Mouse (Mus musculus): ENCODE measurements around the gene Zbtb20.
"Not testable (repeated sequence)": the region's sequence is repeated elsewhere in the genome, so short reads cannot be mapped to it uniquely, and the experiment has no call there.

Zbtb20 gene

DNA sequence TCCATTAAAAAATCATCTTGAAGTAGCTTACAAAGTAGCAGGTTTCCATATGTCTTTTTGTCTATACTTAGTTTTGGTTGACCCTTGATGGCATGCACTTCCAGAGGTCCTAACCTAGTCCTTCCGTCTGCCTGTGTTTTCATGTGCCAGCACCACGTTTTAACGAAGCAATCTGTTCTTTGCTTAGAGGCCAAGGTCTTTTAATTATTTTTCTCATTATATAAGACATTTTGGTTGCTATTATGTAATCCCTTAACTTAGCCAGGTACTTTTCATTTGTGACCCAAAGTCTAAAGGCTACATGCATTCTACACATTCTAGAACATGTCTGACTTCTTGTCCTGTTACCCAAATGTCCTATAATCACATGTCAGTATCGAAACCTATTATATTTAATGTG lies 35.6 kb downstream of the Zbtb20 start:
- DNase-seq: no peak

DNA sequence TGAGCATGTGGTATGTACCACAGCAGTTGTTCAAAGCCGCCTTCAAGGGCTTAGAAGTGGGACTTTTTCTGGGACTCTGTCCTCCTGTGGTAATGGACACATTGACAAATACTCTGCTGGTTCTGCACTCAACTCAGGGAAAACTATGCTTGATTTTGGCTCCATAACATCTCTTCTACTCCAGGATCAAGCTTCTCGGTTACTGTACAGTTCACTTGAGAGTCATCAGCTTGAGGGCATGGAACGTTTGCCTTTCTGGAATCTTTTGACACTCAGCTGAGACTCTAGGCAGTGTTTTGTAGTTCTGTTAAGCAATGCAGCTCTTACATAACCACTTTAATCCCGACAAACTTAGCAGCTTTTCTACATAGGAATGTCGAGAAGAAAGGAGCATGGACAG lies 36.1 kb downstream of the Zbtb20 start:
- DNase-seq: no peak

GRCm38 (mm10) chr16:42913291-42913690 lies 37.6 kb downstream of the Zbtb20 start:
- no peak for DNase-seq

- peak; percentile 50 for DNase-seq
Observed at GRCm38 (mm10) chr16:42914457-42915085, 38.9 kb downstream of the Zbtb20 start.

DNA sequence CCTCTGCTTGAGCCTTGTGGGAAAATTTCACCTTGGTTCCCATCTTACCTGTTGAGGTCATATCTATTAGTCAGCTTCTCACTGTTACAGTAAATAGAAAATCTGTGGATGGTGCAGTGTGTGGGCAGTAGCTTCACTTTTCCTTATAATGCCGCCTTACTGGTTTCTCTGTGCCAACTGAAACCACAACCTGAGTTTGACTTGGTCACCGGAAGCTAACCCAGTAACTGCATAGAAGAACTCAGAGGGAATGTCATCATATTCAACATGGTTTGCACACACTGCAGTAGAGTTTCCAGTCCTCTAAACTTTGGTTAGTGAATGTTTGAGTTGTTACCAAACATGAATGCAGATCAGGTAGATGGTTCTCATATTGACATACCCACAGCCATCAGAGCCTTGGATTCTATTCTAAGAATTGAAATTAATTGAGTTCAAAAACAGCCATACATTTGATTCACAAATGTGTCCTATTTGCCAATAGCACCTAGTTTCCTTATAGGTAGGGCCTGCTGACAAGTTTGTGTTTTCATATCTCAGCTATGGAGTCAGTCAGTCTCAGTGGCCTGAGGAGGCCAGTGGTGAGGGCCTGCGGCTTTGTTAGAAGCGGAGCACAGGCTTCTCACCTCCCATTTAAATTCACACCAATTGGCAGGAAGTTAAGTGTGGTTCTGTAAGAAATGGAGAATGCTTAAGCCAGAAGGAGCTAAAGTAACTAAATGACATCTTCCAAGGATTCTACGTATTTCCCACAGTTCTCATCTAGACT lies 44.5 kb downstream of the Zbtb20 start:
- no peak for DNase-seq

DNA sequence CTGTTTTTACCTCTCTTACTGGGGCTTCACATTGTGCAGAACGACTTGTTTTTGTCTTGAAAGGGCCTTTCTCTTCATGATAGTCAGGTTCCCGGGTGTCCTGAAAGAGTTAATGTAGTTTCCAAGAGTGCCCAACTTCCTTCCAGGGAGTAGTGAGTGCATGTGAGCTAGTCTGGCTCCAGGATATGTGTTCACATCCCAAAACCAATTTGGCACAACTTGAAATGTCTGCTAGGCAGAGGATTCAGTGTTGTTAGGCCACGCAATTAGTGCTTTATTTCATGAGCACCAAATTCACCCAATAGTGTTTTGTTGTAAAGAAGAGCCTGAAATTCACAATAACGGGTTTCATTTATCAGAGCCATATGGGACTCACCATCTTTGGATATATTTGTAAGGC lies 45.8 kb downstream of the Zbtb20 start:
- no peak for DNase-seq

- no peak for DNase-seq
Observed at GRCm38 (mm10) chr16:42938211-42938610, 62.5 kb downstream of the Zbtb20 start.

DNA sequence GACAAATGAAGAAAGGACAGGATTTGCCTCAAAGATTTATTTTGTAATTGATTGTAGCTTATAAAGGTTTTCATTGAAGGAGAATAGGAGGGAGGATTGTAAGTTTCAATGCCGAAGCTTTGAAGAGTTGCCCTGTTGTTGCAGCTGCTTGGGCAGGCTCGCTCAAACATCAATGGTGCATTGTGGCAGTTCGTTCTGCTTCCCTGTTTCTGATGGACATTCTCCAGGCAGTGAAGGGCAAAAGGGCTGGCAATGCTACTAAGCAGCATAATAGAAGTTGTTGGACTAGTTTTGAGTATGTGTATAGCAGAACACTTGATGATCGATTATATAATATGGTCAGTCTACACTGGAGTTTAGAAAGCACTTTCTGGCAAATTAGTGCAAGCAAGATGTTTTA lies 71.3 kb downstream of the Zbtb20 start:
- no peak for DNase-seq

DNA sequence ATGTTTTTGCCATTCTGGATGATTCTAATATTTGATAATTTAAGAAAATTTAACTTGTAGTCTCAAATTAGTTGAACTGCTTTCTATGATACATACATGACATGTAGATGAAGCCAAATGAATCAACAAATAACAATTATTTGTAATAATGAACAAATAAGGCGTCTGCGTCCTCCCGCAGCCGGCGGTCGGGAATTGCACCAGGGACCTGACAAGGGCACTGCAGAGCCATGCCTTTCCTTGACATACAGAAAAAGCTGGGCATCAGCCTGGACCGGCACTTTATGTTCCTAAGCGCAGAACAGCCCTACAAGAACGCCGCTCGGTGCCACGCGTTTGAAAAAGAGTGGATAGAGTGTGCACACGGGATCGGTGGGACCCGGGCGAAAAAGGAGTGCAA lies 79.7 kb downstream of the Zbtb20 start:
- not testable (repeated sequence) for DNase-seq

DNA sequence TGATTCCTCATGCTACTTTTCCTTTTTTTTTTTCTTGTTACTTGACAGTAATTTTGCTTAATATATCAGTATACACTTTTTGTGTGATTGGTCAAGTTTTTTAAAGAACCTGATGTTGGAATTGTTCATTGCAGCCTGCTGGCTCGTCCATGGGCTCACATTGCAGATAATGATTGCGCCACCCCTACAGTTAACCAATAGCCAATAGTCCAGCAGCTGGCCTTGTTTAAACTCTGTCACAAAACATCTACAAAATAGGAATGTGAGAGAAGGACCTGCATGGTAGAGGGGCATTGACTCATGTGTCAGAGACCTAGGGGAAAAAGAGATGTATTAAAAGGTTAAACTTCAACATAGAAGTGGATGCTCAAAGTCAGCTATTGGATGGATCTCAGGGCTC lies 97.2 kb downstream of the Zbtb20 start:
- DNase-seq: no peak

- DNase-seq: no peak
Observed at GRCm38 (mm10) chr16:42998896-42999295, 123.2 kb downstream of the Zbtb20 start.

- DNase-seq: no peak
Observed at GRCm38 (mm10) chr16:43026351-43026750, 150.7 kb downstream of the Zbtb20 start.

GRCm38 (mm10) chr16:43029243-43029642 lies 153.6 kb downstream of the Zbtb20 start:
- no peak for DNase-seq

GRCm38 (mm10) chr16:43035709-43036108 lies 160.0 kb downstream of the Zbtb20 start:
- no peak for DNase-seq

GRCm38 (mm10) chr16:43036510-43036909 lies 160.8 kb downstream of the Zbtb20 start:
- DNase-seq: no peak

- DNase-seq: no peak
Observed at GRCm38 (mm10) chr16:43037320-43037719, 161.6 kb downstream of the Zbtb20 start.

- no peak for DNase-seq
Observed at GRCm38 (mm10) chr16:43045611-43046010, 169.9 kb downstream of the Zbtb20 start.

DNA sequence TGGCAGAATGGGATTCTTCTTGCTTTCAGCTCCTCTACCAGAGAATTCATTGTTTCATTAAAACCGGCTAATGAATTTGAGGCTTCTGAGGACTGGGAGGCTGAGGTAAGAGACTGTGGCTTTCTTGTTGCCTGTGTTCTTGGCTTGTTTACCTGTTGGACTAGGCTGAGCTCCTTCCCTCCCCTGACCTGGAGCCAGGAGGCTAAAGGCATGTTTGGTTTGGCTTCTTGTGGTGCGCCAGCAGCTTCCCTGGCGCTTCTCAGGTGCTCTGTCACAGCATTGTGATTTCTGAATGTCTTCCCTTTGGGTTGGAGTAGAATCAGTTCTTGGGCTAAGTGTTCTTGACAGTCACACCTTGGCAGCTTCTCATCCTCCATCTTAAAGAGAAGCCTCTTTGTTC lies 171.0 kb downstream of the Zbtb20 start:
- DNase-seq: no peak

GRCm38 (mm10) chr16:43069666-43070295 lies 194.1 kb downstream of the Zbtb20 start:
- DNase-seq: no peak

DNA sequence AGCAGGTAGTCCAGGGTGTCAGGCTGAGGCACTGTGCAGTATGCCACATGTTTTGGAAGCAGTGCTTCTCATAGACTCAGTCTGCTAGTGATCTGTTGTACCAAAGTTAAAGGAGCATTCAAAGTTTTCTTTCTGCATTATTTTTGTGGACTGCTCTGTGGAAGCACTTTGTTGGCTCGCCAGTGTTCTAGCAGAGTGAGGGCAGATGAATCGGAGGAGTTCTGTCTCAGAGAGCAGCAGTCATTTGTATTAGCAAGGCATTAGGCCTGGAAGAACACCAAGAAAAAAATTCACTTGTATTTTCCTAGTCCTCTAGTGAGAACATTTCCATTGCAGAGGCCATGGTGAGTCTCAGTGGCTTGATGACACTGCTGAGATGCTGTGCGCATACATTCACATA lies 196.2 kb downstream of the Zbtb20 start:
- DNase-seq: no peak

- no peak for DNase-seq
Observed at GRCm38 (mm10) chr16:43072818-43073594, 197.3 kb downstream of the Zbtb20 start.

DNA sequence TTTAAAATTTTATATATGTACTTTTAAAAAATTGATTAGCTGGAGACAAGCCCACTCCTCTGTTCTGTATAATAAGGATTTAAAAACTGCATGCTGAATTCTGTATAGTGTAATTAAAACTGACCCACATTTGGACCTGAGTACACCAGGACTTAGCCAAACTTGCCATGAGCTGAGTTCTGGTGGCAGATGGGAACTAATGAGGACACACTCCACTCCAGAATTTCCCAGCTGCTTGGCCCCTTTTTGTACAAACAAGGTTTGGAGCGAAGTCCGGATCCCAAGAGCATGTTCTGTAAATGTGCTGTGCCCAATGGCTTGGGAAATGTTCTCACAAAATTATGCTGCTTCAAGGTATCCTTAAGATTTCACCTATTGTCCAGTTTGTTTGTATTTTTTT lies 204.7 kb downstream of the Zbtb20 start:
- DNase-seq: no peak

DNA sequence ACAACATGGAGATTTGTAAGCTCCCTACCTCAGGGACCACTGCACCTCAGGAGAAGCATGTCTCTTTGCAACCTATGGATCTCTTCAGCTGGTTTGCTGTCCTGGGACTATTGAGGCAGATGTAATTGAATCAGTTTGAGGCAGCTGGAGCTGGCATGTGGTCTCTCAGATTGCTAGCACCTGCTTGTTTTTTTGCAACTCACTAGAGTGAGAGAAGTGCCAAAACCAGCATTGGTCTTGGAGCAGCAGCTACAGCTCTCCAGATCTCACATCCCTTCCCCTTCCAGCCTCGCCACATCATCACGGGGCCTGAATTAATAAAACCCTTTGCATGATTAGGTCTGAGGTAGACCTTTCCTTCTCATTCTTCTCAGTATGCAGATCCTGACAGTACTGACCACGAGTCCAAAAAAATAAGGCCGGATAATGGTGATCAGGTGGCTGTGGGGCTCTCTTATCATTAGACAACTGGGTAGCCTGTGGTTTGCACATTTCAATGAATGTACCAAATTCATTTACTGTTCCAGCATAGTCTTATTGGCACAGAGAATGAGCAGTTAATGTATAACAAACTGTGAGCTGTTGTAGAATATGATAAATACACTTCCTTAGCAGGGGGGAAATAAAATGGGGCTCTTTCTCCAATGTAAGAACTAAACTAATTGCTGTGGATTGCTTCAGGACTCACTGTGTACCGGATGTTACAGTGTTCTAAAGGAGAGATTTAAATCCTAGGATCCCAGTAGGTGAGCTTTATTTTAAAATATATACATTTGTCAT lies 205.4 kb downstream of the Zbtb20 start:
- no peak for DNase-seq
